Mouse (Mus musculus) T-cell, adult 2 months (primary cell): ENCODE measurements around the gene Atl1.
A peak's percentile ranks its signal among the peaks of the same experiment; 100 is the strongest.

ENCODE experiments used
- DNase-seq: peaks from one replicate; pipeline ENCODE4 v3.0.0; 2022; ENCODE audit warnings: low spot score

Atl1 gene

DNA sequence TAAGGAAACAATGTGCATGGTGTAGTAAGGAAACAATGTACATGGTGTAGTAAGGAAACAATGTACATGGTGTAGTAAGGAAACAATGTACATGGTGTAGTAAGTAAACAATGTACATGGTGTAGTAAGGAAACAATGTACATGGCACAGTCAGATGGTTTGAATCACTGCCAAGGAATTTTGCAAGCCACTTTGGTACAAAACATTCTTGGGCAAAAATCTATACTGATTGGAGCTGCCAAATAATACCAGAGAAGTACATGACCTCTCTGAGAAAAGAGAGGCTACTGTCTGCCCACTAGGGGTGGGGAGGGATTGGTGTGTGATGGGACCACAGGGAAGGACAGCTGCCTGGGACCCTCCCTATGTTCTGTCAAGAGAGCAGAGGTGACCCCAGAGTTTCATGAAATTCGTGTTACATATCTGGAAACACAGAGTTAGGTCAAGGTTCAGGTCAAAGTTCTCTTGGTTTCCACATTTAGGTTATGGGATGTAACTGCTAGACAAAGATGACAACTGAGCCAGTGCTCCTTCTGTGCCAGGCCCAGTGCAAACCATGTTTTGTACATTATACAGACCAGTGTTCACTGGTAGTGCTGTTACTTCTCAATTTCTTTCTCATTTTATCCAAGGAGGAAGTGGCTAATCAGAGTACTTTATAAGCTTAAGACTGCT, 49.4 kb downstream of the Atl1 start:
- DNase-seq, result no peak

DNA sequence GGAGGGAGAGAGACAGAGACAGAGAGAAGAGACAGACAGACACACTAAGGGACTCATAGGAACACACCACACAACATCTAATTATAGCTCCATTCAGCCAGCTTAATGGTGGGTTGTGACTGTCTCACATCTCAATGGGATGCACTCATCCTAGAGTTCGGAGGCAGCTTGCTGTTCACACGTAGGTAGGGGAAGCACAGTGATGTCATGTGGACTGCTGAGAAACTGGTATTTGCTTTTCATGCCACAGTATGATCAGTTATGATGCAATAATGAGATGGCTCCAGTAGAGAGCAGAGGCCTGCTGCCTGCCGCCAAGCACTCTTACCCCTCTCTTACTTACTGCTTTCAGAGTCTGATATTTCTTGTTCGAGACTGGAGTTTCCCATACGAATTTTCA, 53.4 kb downstream of the Atl1 start:
- DNase-seq, result no peak

DNA sequence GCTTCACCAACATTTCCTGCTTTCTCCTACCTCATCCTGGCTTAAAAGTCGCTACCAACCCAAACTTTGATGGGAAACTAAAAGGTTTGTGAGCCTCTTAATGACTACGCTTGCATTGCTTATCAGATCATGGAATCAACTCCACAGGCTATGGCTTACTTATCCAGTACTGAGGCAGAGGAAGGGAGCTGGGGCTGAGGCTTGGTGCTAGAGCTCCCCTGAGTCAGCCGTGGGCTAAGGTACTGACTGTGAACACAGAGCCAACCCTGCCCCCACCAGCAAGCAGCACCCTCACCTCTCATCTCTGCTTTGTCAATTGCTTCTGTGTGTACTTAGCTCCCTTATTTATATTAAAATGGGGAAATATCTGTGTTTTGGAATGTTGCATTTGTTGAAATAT, 55.1 kb downstream of the Atl1 start:
- DNase-seq, result no peak

DNA sequence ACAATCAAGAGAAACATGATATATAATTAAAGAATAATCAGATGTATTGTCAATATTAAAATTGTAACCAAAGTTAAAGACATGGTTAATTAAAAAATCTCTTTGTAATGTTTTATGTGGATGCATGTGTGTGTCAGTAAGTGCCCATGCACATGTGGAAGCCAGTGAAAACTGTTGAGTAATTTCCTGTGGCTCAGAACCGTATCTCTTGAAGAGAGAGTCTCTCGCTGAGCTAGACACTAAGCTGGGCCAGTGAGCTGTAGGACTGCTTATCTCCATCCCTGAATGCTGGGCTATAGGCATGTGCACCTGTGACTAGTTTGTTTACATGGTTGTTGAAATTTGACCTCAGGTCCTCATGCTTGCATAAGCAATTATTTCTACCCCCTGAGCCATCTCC, 65.0 kb downstream of the Atl1 start:
- no peak for DNase-seq

DNA sequence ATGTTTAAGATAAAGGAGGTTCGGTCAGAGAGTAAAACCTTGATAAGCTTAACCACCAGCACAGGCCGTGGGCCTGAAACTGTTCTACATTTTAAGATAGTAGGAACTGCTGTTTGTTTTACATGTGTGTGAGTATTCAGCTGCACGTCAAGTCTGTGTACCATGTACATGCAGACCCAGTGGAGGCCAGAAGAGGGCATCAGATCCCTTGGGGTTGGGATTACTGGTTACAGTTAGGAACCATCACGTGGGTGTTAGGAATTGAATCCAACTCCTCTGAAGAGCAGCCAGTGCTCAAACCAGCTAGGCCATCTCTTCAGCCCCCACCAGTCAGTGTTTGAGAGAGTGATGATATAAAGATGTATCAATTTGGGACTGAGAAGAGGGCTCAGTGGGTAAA, 70.1 kb downstream of the Atl1 start:
- DNase-seq, result peak; percentile 24

DNA sequence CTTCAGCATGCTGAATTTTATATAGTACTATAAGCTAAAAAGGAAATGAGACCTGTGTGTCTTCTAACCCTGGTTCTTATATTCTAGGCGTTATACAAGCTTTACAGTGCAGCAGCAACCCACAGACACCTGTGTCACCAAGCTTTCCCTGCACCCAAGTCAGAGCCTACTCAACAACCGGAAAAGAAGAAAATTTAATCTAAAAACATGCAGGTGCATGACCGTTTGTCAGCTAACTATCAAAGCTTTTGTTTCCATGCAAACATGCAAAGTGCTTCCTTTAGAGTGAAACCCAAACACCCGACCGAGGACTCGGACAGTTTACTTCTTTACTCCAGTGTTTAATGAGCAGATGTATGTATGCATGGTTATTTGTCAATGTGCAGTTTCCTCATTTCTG, 70.7 kb downstream of the Atl1 start:
- DNase-seq, result no peak

DNA sequence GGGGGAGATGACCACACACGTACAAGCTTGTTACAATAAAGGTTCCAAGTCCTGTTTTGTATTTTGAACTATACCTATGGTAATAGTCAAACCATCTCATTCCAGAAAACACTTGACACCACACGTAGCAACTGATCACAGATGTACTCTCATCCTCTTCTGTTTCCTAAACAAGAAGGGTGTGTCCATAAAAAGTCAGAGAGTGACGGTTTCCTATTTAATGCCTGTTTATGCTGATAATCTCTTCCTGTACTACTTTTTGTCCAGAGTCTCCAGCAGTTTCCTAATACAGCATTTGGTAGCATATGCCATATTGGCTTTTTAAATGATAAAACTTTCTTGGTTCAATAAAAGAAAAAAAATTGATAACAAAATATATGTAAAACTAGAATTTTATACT, 73.2 kb downstream of the Atl1 start:
- no peak for DNase-seq

DNA sequence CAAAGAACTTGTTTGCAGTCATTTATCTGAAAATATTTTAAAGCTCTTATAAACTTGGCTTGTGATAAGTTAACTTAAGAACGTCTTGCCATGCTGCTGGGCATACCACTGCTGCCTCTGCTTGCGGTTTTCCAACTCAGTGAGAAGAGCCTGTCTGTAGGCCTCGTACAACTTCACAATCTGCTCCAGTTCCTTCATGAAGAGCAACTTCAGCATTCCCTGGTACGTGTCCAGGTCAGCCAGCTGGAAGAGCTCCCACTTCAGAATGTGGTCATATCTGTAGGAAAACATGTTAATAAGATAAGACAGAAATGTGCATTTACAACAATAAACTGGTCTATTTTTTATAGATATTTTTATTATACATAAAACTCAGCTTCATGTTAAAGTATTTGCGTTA, 73.7 kb downstream of the Atl1 start:
- no peak for DNase-seq

DNA sequence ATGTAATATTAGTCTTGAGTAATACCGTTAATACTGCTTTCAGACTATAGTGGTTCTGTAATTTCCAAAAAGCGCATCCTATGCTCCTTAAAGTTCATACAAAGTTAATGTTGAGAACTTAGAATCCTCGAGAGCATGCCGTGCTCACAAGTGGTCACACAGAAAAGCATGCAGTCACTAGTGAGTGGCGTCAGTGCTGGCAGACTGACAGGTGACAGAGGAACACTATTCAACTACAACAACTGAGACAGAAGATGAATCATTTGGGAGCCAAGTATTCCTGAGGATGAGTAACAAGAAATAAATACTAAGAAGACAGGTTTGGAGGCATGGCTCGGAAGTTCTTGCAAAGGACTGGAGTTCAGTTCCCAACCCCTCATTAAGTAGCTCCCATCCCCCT, 74.7 kb downstream of the Atl1 start:
- DNase-seq, result no peak

DNA sequence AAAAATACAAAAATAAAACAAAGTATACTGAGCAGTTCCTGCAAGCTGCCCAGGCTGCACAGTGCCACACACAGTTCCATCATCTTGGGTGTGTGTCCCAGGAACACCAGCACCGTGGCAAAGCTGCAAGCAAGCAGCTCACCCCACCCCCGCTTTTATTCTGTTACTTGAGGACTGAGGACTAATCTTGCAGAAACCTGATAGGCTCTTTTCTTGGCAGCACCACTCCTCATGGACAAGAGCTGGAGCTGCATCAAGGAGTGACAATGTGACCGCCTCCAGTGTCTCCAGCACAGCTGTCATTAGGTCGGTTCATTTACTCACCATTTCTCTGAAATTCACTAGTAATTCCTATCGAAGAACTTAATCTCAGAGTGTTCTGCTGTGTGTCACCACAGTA, 75.7 kb downstream of the Atl1 start:
- DNase-seq, result no peak

DNA sequence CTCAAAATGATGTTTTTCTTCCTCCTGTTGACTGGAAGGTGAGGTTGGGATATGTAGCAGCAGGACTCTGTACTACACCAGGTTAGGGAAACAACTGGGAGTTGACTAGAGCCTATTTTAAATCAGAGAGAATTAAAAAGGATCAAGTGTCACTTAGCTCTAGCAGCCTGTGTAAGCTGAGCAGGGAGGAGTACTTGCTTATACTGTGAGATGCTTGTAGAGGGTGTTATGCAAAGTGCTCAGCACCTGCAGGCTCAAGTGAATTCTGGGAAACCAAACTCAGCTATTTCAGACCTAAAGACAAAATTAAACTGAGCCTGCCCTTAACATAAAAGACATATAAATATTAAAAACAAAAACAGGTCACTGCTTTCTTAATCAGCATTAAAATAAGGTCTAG, 81.3 kb downstream of the Atl1 start:
- DNase-seq, result no peak

DNA sequence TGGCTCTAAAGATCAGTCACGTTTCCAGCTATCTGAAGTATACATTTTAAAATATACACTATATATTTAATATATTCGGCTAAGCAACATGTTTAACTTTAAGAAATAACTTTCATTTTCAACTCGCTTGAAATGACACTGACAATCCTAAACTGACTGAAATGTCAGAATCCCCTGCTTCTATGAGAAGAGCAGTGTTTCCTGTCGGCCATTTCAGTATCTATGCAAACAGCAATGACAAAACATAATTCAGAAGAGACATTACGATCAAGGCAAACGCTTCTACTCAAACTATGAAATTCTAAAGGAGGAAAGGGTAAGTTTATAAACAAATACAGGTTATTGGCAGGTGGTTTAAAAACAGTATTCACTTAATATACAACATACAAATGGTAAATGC, 84.3 kb downstream of the Atl1 start:
- DNase-seq, result no peak

DNA sequence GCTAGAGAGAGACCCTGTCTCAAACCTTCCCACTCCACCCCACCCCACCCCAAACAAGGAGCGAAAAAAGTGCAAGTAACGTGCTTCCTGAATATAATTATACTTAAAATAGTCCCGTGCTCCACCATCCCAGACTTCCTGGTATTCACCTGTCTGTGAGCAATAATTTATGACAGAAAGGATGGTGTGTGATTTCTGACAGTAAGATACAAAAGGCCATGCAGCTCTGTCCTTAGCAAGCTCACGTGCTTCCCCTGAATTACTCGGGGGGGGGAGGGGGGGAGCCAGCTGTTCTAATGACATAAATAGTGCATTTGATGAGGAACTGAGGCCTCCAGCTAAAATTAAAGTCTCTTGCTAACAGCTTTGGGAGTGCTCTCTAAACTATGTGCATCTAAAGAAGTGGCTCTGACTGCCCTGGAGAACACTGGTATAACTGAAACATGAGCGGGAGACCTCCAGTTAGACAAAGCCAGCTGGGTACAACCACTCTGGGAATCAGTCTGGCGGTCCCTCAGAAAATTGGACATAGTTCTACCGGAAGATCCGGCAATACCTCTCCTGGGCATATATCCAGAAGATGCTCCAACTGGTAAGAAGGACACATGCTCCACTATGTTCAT, 85.1 kb downstream of the Atl1 start:
- DNase-seq, result no peak

DNA sequence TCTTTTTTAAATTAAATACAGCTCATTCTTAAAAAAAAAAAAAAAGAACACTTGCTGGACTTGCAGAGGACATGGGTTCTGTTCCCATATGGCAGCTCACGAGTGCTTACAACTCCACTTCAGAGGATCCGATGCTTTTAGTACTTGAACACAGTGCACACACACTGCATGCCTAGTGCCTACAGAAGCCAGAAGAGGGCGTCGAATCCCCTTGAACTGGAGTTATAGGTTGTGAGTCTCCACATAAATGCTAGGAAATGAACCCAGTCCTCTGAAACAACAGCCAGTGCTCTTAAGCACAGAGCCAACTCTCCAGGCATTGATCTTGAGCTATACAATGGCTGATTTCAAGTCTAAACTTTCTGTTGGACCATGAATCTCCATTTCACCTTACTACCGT, 90.5 kb downstream of the Atl1 start:
- peak; percentile 6 for DNase-seq

DNA sequence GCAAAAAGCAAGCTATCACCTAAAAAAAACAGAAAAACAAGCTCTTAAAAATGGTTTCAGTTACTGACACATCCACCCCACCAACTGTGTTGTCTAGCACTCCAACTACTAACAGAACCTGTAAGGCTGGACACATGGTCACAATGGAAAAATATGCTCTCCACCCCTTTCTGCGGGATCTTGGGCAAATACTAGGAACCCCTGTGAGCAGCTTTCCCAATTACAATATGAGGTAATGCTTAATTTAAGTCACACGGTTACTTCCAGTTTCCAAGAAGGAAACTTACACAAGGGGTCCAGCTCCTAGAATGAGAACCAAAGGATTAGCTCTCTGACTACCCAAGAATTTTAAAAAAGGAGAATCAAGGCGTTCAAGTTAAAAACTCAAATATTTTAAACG, 93.1 kb downstream of the Atl1 start:
- DNase-seq, result no peak

DNA sequence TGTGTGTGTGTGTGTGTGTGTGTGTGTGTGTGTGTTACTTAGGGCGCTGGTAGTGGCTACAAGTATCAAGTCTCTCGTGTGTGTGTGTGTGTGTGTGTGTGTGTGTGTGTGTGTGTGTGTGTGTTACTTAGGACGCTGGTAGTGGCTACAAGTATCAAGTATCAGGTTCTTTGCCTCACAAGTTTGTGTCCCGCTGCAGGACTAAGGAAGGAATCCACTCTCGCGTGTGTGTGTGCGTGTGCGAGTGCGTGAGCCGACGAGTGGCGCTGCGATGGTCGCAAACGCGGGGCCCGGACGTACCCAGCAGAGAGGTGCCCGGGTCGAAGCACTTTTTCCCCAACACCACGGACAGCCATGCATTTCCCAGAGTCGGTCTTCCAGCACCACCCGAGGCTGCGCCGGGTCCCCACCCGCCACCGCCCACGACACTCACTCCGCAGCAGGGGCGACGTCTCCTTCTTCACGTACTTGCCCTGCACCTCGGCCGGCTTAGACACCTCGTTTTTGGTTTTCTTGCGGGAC, 93.9 kb downstream of the Atl1 start:
- DNase-seq, result peak; percentile 26

DNA sequence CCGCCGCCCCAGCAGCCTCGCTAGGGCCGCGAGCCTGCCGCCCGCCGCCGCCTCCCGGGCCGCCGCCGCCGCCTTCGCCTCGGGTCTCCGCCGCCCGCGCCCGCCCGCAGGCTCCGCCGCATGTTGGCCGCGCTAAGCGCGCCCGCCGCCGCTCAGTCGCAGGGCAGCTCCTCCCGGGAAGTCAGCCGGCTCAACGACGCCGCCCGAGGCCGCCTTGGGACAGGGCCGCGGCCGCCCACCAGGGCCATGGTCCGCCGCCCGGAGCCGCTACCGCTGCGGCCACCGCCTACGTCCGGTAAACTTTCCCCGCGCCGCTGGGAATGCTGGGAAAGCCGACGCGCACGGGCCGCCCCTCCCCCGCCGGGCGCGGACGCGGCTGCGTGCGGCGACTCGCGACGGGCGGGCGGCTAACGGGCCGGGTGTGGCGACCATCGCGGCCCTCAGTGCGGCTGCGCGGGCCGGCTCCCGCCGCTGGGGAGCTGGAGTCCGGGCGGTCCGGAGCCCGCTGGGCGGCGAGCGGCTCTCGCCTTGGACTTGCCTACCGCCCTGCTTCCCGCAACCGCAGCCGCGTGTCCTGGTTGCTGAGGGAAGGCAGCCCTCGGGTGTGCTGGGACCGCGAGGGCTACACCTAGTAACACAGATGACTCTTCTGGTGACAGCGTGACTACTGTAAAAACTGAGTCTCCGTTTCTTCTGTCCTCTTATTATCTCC, 94.5 kb downstream of the Atl1 start, which contains the start of gene Sav1:
Sav1 (minus strand) TSS at position 217 of the 712 bp plus-strand sequence.
- peak; percentile 46 for DNase-seq

DNA sequence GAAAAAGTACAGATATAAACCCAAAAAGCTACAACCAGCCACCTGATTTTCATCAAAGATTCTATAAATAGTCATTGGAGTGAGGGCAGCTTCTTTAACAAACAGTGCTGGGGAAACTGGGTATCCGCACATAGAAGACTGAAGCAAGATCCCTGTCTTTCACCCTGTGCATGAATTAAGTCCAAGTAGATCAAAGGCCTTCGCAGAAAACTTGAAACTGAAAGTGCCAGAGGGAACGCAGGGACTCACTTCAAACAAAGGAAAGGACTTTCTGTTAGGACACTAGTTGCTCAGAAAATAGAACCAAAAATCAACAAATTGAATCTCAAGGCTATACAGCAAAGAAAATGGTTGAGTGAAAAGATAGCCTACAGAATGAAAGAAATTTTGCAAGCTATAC, 103.0 kb downstream of the Atl1 start:
- DNase-seq, result no peak

DNA sequence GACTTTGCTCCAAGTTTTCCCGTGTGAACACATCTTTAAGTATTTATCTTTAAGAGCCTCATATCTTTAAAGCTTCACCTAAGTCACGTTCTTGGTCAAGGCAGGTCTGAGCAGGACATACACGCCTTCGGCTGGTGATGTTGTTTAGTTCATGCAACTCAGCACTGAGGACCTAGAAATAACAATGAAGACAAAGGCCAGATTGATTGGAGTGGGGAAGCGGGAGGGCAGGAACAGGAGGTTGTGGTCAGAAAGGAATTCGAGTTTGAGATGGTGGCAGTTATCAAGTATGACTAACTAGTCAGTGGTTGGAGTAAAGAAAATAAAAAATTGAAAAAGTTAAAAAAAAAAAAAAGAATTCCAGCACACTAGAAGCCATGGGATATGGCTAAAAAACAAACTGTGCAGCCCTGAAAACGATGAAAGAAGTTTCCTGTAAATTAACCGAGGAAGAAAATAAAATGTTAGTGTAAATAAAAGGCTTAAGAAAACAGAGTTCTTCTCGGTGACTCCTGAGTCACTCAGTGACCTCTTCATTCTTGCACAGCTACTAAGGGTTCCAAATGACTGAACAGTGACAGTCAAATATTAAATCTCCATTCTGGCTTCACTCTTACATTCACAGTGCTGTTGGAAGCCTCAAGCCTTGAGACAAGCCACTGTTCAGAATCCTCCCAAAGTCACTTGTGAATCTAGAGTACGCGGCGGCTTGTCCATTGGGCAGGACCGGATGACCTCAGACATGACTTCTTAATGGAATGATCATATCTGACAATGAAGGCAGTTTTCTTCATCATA, 106.0 kb downstream of the Atl1 start:
- DNase-seq, result no peak

DNA sequence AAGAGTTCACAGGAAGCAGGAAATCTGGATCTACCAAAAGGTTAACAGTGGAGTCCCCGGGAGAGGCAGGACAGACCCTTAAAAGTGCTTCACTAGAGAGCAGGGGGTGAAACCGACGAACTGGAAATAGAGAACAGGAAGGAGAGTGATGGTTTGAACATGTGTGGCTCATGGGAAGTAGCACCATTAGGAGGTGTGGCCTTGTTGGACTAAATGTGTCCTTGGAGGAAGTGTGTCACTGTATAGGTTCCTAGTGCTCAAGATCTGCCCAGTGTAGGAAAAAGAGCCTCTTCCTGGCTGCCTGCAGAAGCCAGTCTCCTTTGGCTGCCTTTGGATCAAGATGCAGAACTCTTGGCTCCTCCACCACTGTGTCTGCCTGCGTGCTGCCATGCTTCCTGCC, 112.7 kb downstream of the Atl1 start:
- DNase-seq, result no peak

DNA sequence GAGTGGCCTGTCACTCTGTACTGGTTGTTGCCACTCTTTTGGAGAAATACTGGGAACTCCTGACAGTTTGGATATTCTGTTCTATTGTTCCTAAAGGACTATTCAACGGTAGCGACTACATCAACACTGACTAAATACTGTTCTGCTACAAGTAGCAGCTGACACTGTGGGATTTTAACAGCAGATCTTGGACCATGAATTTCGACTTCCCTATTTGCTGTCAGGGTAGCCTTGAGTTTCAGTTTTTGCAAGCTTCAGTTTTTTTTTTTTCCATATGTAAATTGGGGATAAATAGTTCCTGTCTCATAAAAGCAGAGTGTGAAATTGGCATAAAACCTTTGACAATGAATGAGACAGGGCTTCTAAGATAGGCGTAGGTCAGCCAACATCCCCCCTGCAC, 117.9 kb downstream of the Atl1 start:
- DNase-seq, result no peak

DNA sequence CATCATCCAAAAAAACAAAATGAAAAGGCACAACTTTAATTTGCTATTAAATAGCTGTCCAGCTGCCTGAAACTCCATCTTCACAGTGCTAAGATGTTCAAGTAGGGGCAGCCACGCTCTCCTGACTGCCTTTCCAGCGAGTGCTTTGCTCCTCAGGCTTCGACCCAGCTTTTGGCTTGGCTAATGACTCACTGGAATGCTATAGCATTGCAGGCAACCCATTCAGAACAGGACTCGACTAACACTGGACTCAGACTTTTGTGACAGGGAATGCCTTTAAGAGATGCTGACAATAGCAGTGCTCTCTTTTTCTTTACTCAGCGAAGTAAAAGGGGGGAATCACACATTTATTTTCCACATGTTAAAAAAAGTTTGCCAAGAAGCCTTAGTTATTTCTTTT, 119.3 kb downstream of the Atl1 start:
- no peak for DNase-seq

DNA sequence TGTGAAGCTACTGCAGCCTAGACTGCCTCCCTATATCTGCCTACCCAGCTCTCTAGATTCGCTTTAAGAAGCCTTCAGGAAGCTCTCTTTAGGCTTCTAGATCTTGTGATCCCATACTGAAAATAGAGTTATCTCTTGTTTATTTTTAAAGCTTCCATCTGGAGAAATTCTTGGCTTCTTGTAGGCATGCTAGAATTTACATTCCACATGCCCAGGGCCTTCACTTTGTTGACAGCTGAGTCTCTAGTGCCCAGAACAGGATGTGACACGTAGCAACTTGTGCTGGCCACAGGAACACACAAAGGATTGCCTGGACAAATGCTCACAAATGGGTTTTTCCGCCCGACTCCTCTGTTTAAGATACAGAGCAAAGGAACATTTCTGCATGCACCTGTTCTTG, 123.5 kb downstream of the Atl1 start:
- DNase-seq, result no peak
